Mouse (Mus musculus): ENCODE measurements around the gene Hoga1. TPM values are rescaled to one million over a fixed set of nuclear protein-coding genes. Genes with fewer than 3 reads are reported as not detected.

The Hoga1 gene
- polyA plus RNA-seq, 1 experiment from 2014 or later: 1.1 TPM

GRCm38 (mm10) chr19:42011123-42011522 lies 34.3 kb upstream of the Hoga1 start:
- DNase-seq (ENCODE audit: low spot score): no peak
- no peak overlapping the region; the same call in 1 of the 2 replicates for H3K27ac ChIP-seq (replicated peaks)
- WGBS: 80% methylated on average over 7 of the region's 7 CpGs

GRCm38 (mm10) chr19:42014231-42014825 lies 31.1 kb upstream of the Hoga1 start:
- Histone ChIP-seq H3K4me1 (peaks cover 55% of the 10 kb centered on the region), H3K27ac (replicated peaks) (0 out of 2 replicates have a peak overlapping the region, but pooled peaks have one; percentile 14), H3K9me3 (no peaks in the 10 kb centered on the region), H3K4me3 (no peak overlapping the region), H3K36me3 (replicated peaks) (peaks cover 6% of the 10 kb centered on the region), H3K27me3 (replicated peaks; ENCODE audit: low read depth, poor library complexity, severe bottlenecking) (no peaks in the 10 kb centered on the region)
- WGBS: 85% methylated on average over 3 of the region's 3 CpGs
- DNase-seq (ENCODE audit: low spot score): no peak

More at GRCm38 (mm10) chr19:42011123-42011522, 34.3 kb upstream of the Hoga1 start:
- Histone ChIP-seq H3K36me3 (replicated peaks) (peaks cover 6% of the 10 kb centered on the region), H3K4me1 (peaks cover 55% of the 10 kb centered on the region), H3K4me3 (no peak overlapping the region), H3K9me3 (no peaks in the 10 kb centered on the region), H3K27me3 (replicated peaks; ENCODE audit: low read depth, poor library complexity, severe bottlenecking) (no peaks in the 10 kb centered on the region)

- Histone ChIP-seq H3K27me3 (replicated peaks; ENCODE audit: low read depth, poor library complexity, severe bottlenecking) (no peaks in the 10 kb centered on the region), H3K4me3 (no peak overlapping the region), H3K9me3 (no peaks in the 10 kb centered on the region), H3K36me3 (replicated peaks) (peaks cover 6% of the 10 kb centered on the region), H3K4me1 (peaks cover 56% of the 10 kb centered on the region), H3K27ac (replicated peaks) (no peak overlapping the region)
- no peak for DNase-seq (ENCODE audit: low spot score)
- 84% methylated on average over 6 of the region's 6 CpGs for WGBS
Measured at GRCm38 (mm10) chr19:42015001-42015400, 30.4 kb upstream of the Hoga1 start.

GRCm38 (mm10) chr19:42016251-42016650 lies 29.2 kb upstream of the Hoga1 start:
- no peak overlapping the region for H3K4me3 ChIP-seq
- H3K36me3 ChIP-seq (replicated peaks): peaks cover 6% of the 10 kb centered on the region
- WGBS: 76% methylated on average over 4 of the region's 4 CpGs
- H3K27me3 ChIP-seq (replicated peaks; ENCODE audit: low read depth, poor library complexity, severe bottlenecking): no peaks in the 10 kb centered on the region
- DNase-seq (ENCODE audit: low spot score): no peak
- H3K4me1 ChIP-seq: peaks cover 51% of the 10 kb centered on the region
- H3K9me3 ChIP-seq: no peaks in the 10 kb centered on the region
- peak overlapping the region; percentile 66 for H3K27ac ChIP-seq (replicated peaks)

- no peak overlapping the region for H3K4me3 ChIP-seq
- H3K36me3 ChIP-seq (replicated peaks): peaks cover 5% of the 10 kb centered on the region
- H3K27ac ChIP-seq (replicated peaks): peak overlapping the region; percentile 74
- H3K4me1 ChIP-seq: peaks cover 56% of the 10 kb centered on the region
- H3K27me3 ChIP-seq (replicated peaks; ENCODE audit: low read depth, poor library complexity, severe bottlenecking): no peaks in the 10 kb centered on the region
- DNase-seq (ENCODE audit: low spot score): no peak
- 67% methylated on average over 5 of the region's 5 CpGs for WGBS
- no peaks in the 10 kb centered on the region for H3K9me3 ChIP-seq
Measured at GRCm38 (mm10) chr19:42016840-42017239, 28.6 kb upstream of the Hoga1 start.

GRCm38 (mm10) chr19:42017399-42018247 lies 27.8 kb upstream of the Hoga1 start:
- DNase-seq (ENCODE audit: low spot score): no peak
- Histone ChIP-seq H3K4me1 (peaks cover 64% of the 10 kb centered on the region), H3K9me3 (no peaks in the 10 kb centered on the region), H3K4me3 (no peak overlapping the region), H3K27ac (replicated peaks) (peak overlapping the region; percentile 74), H3K36me3 (replicated peaks) (no peaks in the 10 kb centered on the region), H3K27me3 (replicated peaks; ENCODE audit: low read depth, poor library complexity, severe bottlenecking) (no peaks in the 10 kb centered on the region)
- WGBS: 79% methylated on average over 8 of the region's 8 CpGs

GRCm38 (mm10) chr19:42019011-42019522 lies 26.3 kb upstream of the Hoga1 start:
- Histone ChIP-seq H3K27me3 (replicated peaks; ENCODE audit: low read depth, poor library complexity, severe bottlenecking) (no peaks in the 10 kb centered on the region), H3K4me3 (no peak overlapping the region), H3K9me3 (no peaks in the 10 kb centered on the region), H3K4me1 (peaks cover 73% of the 10 kb centered on the region), H3K27ac (replicated peaks) (peak overlapping the region; percentile 74), H3K36me3 (replicated peaks) (no peaks in the 10 kb centered on the region)
- DNase-seq (ENCODE audit: low spot score): peak; percentile 66
- 28% methylated on average over 4 of the region's 4 CpGs for WGBS

GRCm38 (mm10) chr19:42021681-42022541 lies 23.5 kb upstream of the Hoga1 start:
- H3K36me3 ChIP-seq (replicated peaks): no peaks in the 10 kb centered on the region
- no peak overlapping the region for H3K4me3 ChIP-seq
- H3K27me3 ChIP-seq (replicated peaks; ENCODE audit: low read depth, poor library complexity, severe bottlenecking): no peaks in the 10 kb centered on the region
- 0 out of 2 replicates have a peak overlapping the region, but pooled peaks have one; percentile 36 for H3K27ac ChIP-seq (replicated peaks)
- no peaks in the 10 kb centered on the region for H3K9me3 ChIP-seq
- DNase-seq (ENCODE audit: low spot score): no peak
- 75% methylated on average over 10 of the region's 10 CpGs for WGBS
- peaks cover 55% of the 10 kb centered on the region for H3K4me1 ChIP-seq

- peaks cover 49% of the 10 kb centered on the region for H3K4me1 ChIP-seq
- 0 out of 2 replicates have a peak overlapping the region, but pooled peaks have one; percentile 25 for H3K27ac ChIP-seq (replicated peaks)
- WGBS: 72% methylated on average over 2 of the region's 2 CpGs
- no peaks in the 10 kb centered on the region for H3K36me3 ChIP-seq (replicated peaks)
- no peaks in the 10 kb centered on the region for H3K27me3 ChIP-seq (replicated peaks; ENCODE audit: low read depth, poor library complexity, severe bottlenecking)
- DNase-seq (ENCODE audit: low spot score): no peak
- H3K9me3 ChIP-seq: no peaks in the 10 kb centered on the region
- H3K4me3 ChIP-seq: no peak overlapping the region
Measured at GRCm38 (mm10) chr19:42022542-42022848, 22.9 kb upstream of the Hoga1 start.

GRCm38 (mm10) chr19:42026158-42026557 lies 19.3 kb upstream of the Hoga1 start:
- Histone ChIP-seq H3K36me3 (replicated peaks) (no peaks in the 10 kb centered on the region), H3K4me3 (no peak overlapping the region), H3K9me3 (no peaks in the 10 kb centered on the region), H3K27ac (replicated peaks) (no peak overlapping the region), H3K27me3 (replicated peaks; ENCODE audit: low read depth, poor library complexity, severe bottlenecking) (no peaks in the 10 kb centered on the region), H3K4me1 (peaks cover 28% of the 10 kb centered on the region)
- WGBS: 10% methylated on average over 5 of the region's 5 CpGs
- DNase-seq (ENCODE audit: low spot score): peak; percentile 81

GRCm38 (mm10) chr19:42031112-42031511 lies 14.3 kb upstream of the Hoga1 start:
- Histone ChIP-seq H3K27ac (replicated peaks) (no peak overlapping the region), H3K4me3 (no peak overlapping the region), H3K9me3 (no peaks in the 10 kb centered on the region), H3K36me3 (replicated peaks) (peaks cover 12% of the 10 kb centered on the region), H3K4me1 (peaks cover 26% of the 10 kb centered on the region), H3K27me3 (replicated peaks; ENCODE audit: low read depth, poor library complexity, severe bottlenecking) (no peaks in the 10 kb centered on the region)
- no peak for DNase-seq (ENCODE audit: low spot score)
- WGBS: 87% methylated on average over 5 of the region's 5 CpGs

GRCm38 (mm10) chr19:42033611-42034010 lies 11.8 kb upstream of the Hoga1 start:
- peak overlapping the region; percentile 49; the same call in 1 of the 2 replicates for H3K27ac ChIP-seq (replicated peaks)

More at GRCm38 (mm10) chr19:42033611-42034010, 11.8 kb upstream of the Hoga1 start:
- 80% methylated on average over 14 of the region's 14 CpGs for WGBS
- peaks cover 12% of the 10 kb centered on the region for H3K36me3 ChIP-seq (replicated peaks)
- no peak overlapping the region for H3K4me3 ChIP-seq
- DNase-seq (ENCODE audit: low spot score): no peak
- H3K27me3 ChIP-seq (replicated peaks; ENCODE audit: low read depth, poor library complexity, severe bottlenecking): no peaks in the 10 kb centered on the region
- no peaks in the 10 kb centered on the region for H3K9me3 ChIP-seq
- H3K4me1 ChIP-seq: peaks cover 27% of the 10 kb centered on the region

Data from embryonic facial prominence, embryonic 10.5 days (tissue).